Mouse (Mus musculus) limb, embryonic 13.5 days (tissue): ENCODE results near the gene Spryd3. TPM values are rescaled to one million over a fixed set of nuclear protein-coding genes. Genes with fewer than 3 reads are reported as not detected.

ENCODE experiments used
- ATAC-seq: fragments of 200-750 bp; cut with Nextera tagmentation; 2 replicates; pipeline ENCODE4 v1.8.0; 2017; ENCODE audit warnings: low read depth, moderate number of reproducible peaks, moderate TSS enrichment; ENCODE audit not compliant: low FRiP score
- H3K27ac ChIP-seq: fragments of 300-500 bp; sonication (generic); 2 replicates; pipeline ENCODE4 v1.5.1; 2015; ENCODE audit warnings: inconsistent platforms, mild to moderate bottlenecking, moderate library complexity
- H3K27me3 ChIP-seq: fragments of 300-500 bp; sonication (generic); 2 replicates; pipeline ENCODE4 v1.6.1; 2015; ENCODE audit warnings: mild to moderate bottlenecking, inconsistent platforms
- H3K36me3 ChIP-seq: fragments of 300-500 bp; sonication (generic); 2 replicates; pipeline ENCODE4 v1.6.1; 2015; ENCODE audit warnings: inconsistent platforms, mild to moderate bottlenecking, moderate library complexity
- H3K4me1 ChIP-seq: fragments of 300-500 bp; sonication (generic); 2 replicates; pipeline ENCODE4 v1.6.1; 2015; ENCODE audit warnings: inconsistent platforms
- H3K4me2 ChIP-seq: fragments of 300-500 bp; sonication (generic); replicated peaks from 2 replicates; pipeline ENCODE4 v1.6.1; 2015; ENCODE audit warnings: inconsistent platforms, mild to moderate bottlenecking, moderate library complexity
- H3K4me3 ChIP-seq: fragments of 300-500 bp; sonication (generic); 2 replicates; pipeline ENCODE4 v1.5.1; 2015; ENCODE audit warnings: moderate library complexity, mild to moderate bottlenecking, inconsistent platforms
- H3K9ac ChIP-seq: fragments of 300-500 bp; sonication (generic); 2 replicates; pipeline ENCODE4 v1.6.1; 2015; ENCODE audit warnings: mild to moderate bottlenecking, inconsistent platforms
- H3K9me3 ChIP-seq: fragments of 300-500 bp; sonication (generic); 2 replicates; pipeline ENCODE4 v1.6.1; 2016; ENCODE audit warnings: inconsistent platforms
- WGBS: fragments of 180-500 bp; shearing (Covaris S2); methylation state at CpG from one replicate; pipeline ENCODE4 v1.1.7; 2015; 5-methylcytosine and 5-hydroxymethylcytosine counted together
- polyA plus RNA-seq: library from polyadenylated mRNA; unstranded; fragments of >200 nt; fragmentation: Nextera tagmentation; extraction: Ambion mirVana; gene quantifications from 2 replicates; pipeline ENCODE4 v1.2.1, GENCODE M21; 2015

Spryd3 gene
- polyA plus RNA-seq, 1 experiment from 2014 or later, result 23.2 TPM

- Histone ChIP-seq H3K9ac (no peak overlapping the region), H3K4me2 (no peak overlapping the region), H3K4me3 (no peak overlapping the region), H3K27ac (no peak overlapping the region), H3K36me3 (no peaks in the 10 kb centered on the region), H3K27me3 (peaks cover 19% of the 10 kb centered on the region; the same call in 1 of the 2 replicates), H3K9me3 (no peaks in the 10 kb centered on the region), H3K4me1 (peaks cover 15% of the 10 kb centered on the region)
- 72% methylated on average over 13 of the region's 13 CpGs for WGBS
- ATAC-seq, result no peak
Observed at GRCm38 (mm10) chr15:102070476-102071467, 65.3 kb downstream of the Spryd3 start.

Other genes with a start within 250 kb of the Spryd3 start
- gene Krt76, start 243.3 kb downstream of the Spryd3 start, polyA plus RNA-seq, result not detected in 2 replicates
- gene Krt4, start 211.5 kb downstream of the Spryd3 start, polyA plus RNA-seq, result 4.1 and 6.3 TPM in 2 replicates
- 0.15 and 0.20 TPM in 2 replicates for gene Krt79, start 195.9 kb downstream of the Spryd3 start, polyA plus RNA-seq
- gene Krt78, start 181.9 kb downstream of the Spryd3 start, polyA plus RNA-seq, result 0.06 TPM in 1 of 2 replicates, not detected in the other
- gene Krt8, start 131.8 kb downstream of the Spryd3 start, polyA plus RNA-seq, result 7.3 and 7.8 TPM in 2 replicates
- gene Krt18, start 108.1 kb downstream of the Spryd3 start, polyA plus RNA-seq, result 20.9 and 21.2 TPM in 2 replicates
- 118 and 120 TPM in 2 replicates for gene Eif4b, start 62.5 kb downstream of the Spryd3 start, polyA plus RNA-seq
- gene Tns2, start 35.8 kb downstream of the Spryd3 start, polyA plus RNA-seq, result 39.8 and 45.3 TPM in 2 replicates
- gene Igfbp6, start 8.1 kb upstream of the Spryd3 start, polyA plus RNA-seq, result 3.9 and 4.4 TPM in 2 replicates
- 0.20 and 0.27 TPM in 2 replicates for gene Soat2, start 14.3 kb upstream of the Spryd3 start, polyA plus RNA-seq
- gene Zfp740, start 67.0 kb upstream of the Spryd3 start, polyA plus RNA-seq, result 74.2 and 82.6 TPM in 2 replicates
- gene Csad, start 68.5 kb upstream of the Spryd3 start, polyA plus RNA-seq, result 75.2 and 82.1 TPM in 2 replicates
- 3.2 and 3.5 TPM in 2 replicates for gene Itgb7, start 95.7 kb upstream of the Spryd3 start, polyA plus RNA-seq
- gene Rarg, start 121.3 kb upstream of the Spryd3 start, polyA plus RNA-seq, result 131 and 145 TPM in 2 replicates
- 1.1 and 1.3 TPM in 2 replicates for gene Gm9918, start 134.3 kb upstream of the Spryd3 start, polyA plus RNA-seq
- gene Mfsd5, start 143.2 kb upstream of the Spryd3 start, polyA plus RNA-seq, result 64.7 and 65.8 TPM in 2 replicates
- gene Espl1, start 160.0 kb upstream of the Spryd3 start, polyA plus RNA-seq, result 23.7 and 32.2 TPM in 2 replicates
- 431 and 451 TPM in 2 replicates for gene Pfdn5, start 189.9 kb upstream of the Spryd3 start, polyA plus RNA-seq
- gene Myg1, start 195.5 kb upstream of the Spryd3 start, polyA plus RNA-seq, result 110 and 116 TPM in 2 replicates
- gene Aaas, start 214.5 kb upstream of the Spryd3 start, polyA plus RNA-seq, result 75.9 and 76.6 TPM in 2 replicates
- gene Sp7, start 230.9 kb upstream of the Spryd3 start, polyA plus RNA-seq, result 6.0 and 7.4 TPM in 2 replicates